In genomic region chr17:45758808-45759207, GRCm38 (mm10) we compare ENCODE assay signal across 29 mouse cellular contexts. TPM values are rescaled to one million over a fixed set of nuclear protein-coding genes. Genes with fewer than 3 reads are reported as not detected.
"Had no signal": no experiment of that assay in that cellular context is flagged by ENCODE, and none has a peak within 500 bp of the region (broad histone marks: within the 10 kb centered on the region; RNA-seq: fewer than 3 reads in every experiment).

No protein-coding gene starts in this region.

- DNase-seq: gastrocnemius, postnatal 10 days; gastrocnemius, postnatal 25 days; heart, adult 2 months; heart, postnatal 4 days; kidney, adult 18-20 months; kidney, adult 8-10 months; kidney, postnatal 10 days; kidney, postnatal 25 days; kidney, postnatal 4 days; liver; liver, embryonic 13.5 days had no signal

- H3K27ac ChIP-seq: heart, adult 2 months; heart, embryonic 13.5 days; heart, embryonic 15.5 days; hindbrain, embryonic 10.5 days; hindbrain, embryonic 12.5 days; hindbrain, embryonic 14.5 days; intestine, embryonic 15.5 days; layer of hippocampus, adult 2 months; left cerebral cortex, adult 2 months; limb, embryonic 12.5 days; liver, embryonic 13.5 days had no signal

- ATAC-seq: hindbrain, embryonic 16.5 days; inflammation-experienced regulatory T-cells, adult 6 months; intestine, embryonic 15.5 days; intestine, postnatal 0 days had no signal

- H3K4me3 ChIP-seq: heart, adult 2 months; heart, embryonic 13.5 days; heart, embryonic 15.5 days; hindbrain, embryonic 10.5 days; hindbrain, embryonic 12.5 days; intestine, embryonic 15.5 days; layer of hippocampus, adult 2 months; left cerebral cortex, adult 2 months; limb, embryonic 10.5 days; limb, embryonic 12.5 days; liver, embryonic 13.5 days had no signal

- H3K36me3 ChIP-seq: heart, embryonic 13.5 days; heart, embryonic 15.5 days; hindbrain, embryonic 10.5 days; hindbrain, embryonic 12.5 days; intestine, embryonic 15.5 days; limb, embryonic 10.5 days; limb, embryonic 12.5 days; liver, embryonic 13.5 days had no signal

RNA-seq across cellular contexts. Expression of gene 1600014C23Rik, which starts 25.2 kb away (rescaled TPM):
- total RNA-seq: gastrocnemius, adult 18-20 months; gastrocnemius, postnatal 10 days; gastrocnemius, postnatal 25 days; layer of hippocampus, adult 2 months; layer of hippocampus, postnatal 10 days; left cerebral cortex, adult 2 months; left cerebral cortex, postnatal 36 days had no signal
- polyA plus RNA-seq: heart, adult 2 months; hindbrain, embryonic 12.5 days; hindbrain, embryonic 14.5 days; inflammation-experienced regulatory T-cells, adult 6 months; intestine, postnatal 0 days; kidney, embryonic 16.5 days; limb, embryonic 10.5 days; limb, embryonic 12.5 days; liver, embryonic 11.5 days; liver, embryonic 13.5 days had no signal
